Mouse (Mus musculus): ENCODE data around the gene Ppp1r14d. TPM values are rescaled to one million over a fixed set of nuclear protein-coding genes. Genes with fewer than 3 reads are reported as not detected.

Gene Ppp1r14d
- total and polyA plus RNA-seq, 2 experiments from 2014 or later, result not detected

DNA sequence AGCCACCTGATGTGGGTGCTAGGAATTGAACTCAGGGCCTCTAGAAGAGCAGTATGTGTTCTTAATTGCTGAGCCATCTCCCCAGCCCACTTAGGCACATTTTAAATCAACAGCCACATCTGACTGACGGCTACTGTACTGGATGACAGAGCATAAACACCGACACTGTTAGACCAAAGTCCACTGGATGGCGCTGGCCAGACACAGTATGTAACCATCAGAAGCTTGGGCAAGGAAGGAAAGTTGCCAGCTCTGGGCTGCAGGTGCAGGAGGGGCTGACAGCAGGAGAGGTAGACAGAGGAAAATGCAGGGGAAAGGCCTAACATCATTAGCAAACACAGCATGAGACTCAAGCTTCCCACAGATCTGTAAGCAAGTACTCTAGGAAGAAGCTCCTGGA lies 52.9 kb downstream of the Ppp1r14d start:
- Histone ChIP-seq H3K9me3 (replicated peaks; ENCODE audit: control insufficient read depth, low read length) (no peaks in the 10 kb centered on the region), H3K36me3 (replicated peaks; ENCODE audit: control insufficient read depth, insufficient read depth, low read length) (peaks cover 9% of the 10 kb centered on the region; the same call in 1 of the 2 replicates), H3K27ac (ENCODE audit: low read depth) (no peak overlapping the region), H3K4me1 (ENCODE audit: control insufficient read depth, insufficient read depth) (peaks cover 10% of the 10 kb centered on the region; the same call in 1 of the 2 replicates), H3K4me2 (ENCODE audit: low read depth, low read length) (no peak overlapping the region), H3K4me3 (ENCODE audit: low read depth, low read length) (no peak overlapping the region), H3K27me3 (ENCODE audit: control insufficient read depth, insufficient read depth, low read length) (no peaks in the 10 kb centered on the region), H3K9ac (replicated peaks; ENCODE audit: low read depth, low read length) (no peak overlapping the region)
- TF ChIP-seq EP300 (IDR thresholded peaks at IDR 0.05; ENCODE audit: low read depth) (no peak), CTCF (IDR thresholded peaks at IDR 0.05; ENCODE audit: low read depth) (no peak)
- ATAC-seq (ENCODE audit: insufficient read depth, low read depth) (no peak), DNase-seq (ENCODE audit: low spot score) (no peak)
- 67% methylated on average over 3 of the region's 3 CpGs for WGBS

DNA sequence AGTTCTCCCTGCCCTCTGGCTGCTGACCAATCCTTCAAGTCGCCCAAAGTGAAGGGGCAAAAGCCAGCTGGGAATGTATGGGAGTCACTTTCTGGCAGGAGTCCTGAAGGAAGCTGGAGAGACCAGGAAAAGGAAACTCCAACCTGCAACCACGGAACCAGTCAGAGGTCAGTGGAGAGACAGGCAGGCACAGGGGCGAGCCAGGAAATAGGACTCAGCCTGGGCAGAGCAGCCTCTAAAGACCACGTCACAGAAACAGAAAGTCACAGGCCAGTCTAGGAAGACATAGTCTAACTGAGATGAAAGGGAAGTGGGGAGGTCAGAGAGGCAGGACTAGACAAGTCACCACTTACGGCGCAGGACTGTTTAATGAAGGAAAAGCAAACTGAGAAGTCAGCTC lies 54.1 kb downstream of the Ppp1r14d start:
- Histone ChIP-seq H3K27me3 (ENCODE audit: control insufficient read depth, insufficient read depth, low read length) (no peaks in the 10 kb centered on the region), H3K4me2 (ENCODE audit: low read depth, low read length) (no peak overlapping the region), H3K9me3 (replicated peaks; ENCODE audit: control insufficient read depth, low read length) (no peaks in the 10 kb centered on the region), H3K27ac (ENCODE audit: low read depth) (no peak overlapping the region), H3K4me1 (ENCODE audit: control insufficient read depth, insufficient read depth) (peaks cover 10% of the 10 kb centered on the region; the same call in 1 of the 2 replicates), H3K9ac (replicated peaks; ENCODE audit: low read depth, low read length) (no peak overlapping the region), H3K36me3 (replicated peaks; ENCODE audit: control insufficient read depth, insufficient read depth, low read length) (peaks cover 6% of the 10 kb centered on the region; the same call in 1 of the 2 replicates), H3K4me3 (ENCODE audit: low read depth, low read length) (no peak overlapping the region)
- DNase-seq (ENCODE audit: low spot score) (no peak), ATAC-seq (ENCODE audit: insufficient read depth, low read depth) (no peak)
- TF ChIP-seq EP300 (IDR thresholded peaks at IDR 0.05; ENCODE audit: low read depth) (no peak), CTCF (IDR thresholded peaks at IDR 0.05; ENCODE audit: low read depth) (no peak)
- WGBS, result 53% methylated on average over 6 of the region's 6 CpGs

DNA sequence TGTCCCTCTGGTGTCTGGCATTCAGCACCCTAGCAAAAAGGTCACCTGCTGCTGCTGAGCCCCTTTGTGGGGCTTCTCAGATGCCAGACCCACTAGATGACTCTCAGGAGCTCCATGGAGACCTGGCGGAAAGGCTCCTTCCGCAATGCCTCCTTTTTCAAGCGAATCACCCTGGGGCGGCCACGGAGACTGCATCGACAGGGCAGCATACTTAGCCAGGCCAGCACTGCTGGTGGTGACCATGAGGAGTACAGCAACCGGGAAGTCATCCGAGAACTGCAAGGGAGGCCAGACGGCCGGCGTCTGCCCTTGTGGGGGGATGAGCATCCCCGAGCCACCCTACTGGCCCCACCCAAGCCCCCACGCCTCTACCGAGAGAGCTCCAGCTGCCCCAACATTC lies 54.8 kb downstream of the Ppp1r14d start:
- 64% methylated on average over 14 of the region's 14 CpGs for WGBS

DNA sequence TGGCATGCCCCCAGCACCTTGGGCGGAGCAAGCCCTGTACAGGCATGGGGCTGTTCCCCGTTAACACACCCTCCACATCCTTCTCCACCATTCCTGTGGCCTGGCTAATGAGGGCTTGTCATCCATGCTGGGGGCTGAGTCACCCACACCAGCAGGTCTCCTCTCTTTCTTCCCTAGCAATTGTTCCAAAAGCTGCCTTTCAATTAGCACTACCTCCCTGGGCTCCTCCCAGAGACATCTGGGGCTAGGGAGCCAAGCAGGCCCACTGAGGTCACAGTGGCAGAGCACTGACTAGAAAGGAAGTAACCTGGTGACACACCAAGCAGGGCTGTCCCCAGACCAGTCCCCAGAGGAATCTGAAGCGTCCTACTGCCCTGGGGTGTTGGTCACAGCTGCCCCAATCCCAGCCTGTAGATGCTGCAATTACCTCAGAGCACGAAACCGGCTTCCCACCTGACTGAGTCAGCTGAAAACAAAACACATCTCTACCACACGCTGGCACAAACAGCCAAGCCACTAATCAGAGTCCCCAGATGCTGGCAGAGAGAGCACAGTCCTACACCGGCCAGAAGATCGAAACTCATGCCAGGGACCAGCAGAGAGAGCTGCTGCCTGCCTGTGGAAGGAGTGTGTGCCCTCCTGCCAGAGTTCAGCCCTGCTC lies 55.6 kb downstream of the Ppp1r14d start, which contains the start of gene Gm14137:
Gene Gm14137, plus strand, starts transcription at position 519 of the 661 bp plus-strand sequence.
- no peak within 1 kb of the TSS for H3K9ac ChIP-seq (replicated peaks; ENCODE audit: low read depth, low read length)
- WGBS, result 56% methylated on average over 8 of the region's 8 CpGs
- H3K9me3 ChIP-seq (replicated peaks; ENCODE audit: control insufficient read depth, low read length), result no peaks in the 10 kb centered on the region
- no peak for ATAC-seq (ENCODE audit: insufficient read depth, low read depth)
- no peaks in the 10 kb centered on the region; the same call in 1 of the 2 replicates for H3K36me3 ChIP-seq (replicated peaks; ENCODE audit: control insufficient read depth, insufficient read depth, low read length)
- H3K4me1 ChIP-seq (ENCODE audit: control insufficient read depth, insufficient read depth), result peaks cover 10% of the 10 kb centered on the region; the same call in 1 of the 2 replicates
- H3K27me3 ChIP-seq (ENCODE audit: control insufficient read depth, insufficient read depth, low read length), result no peaks in the 10 kb centered on the region
- no peak within 1 kb of the TSS for H3K4me3 ChIP-seq (ENCODE audit: low read depth, low read length)
- TF ChIP-seq EP300 (IDR thresholded peaks at IDR 0.05; ENCODE audit: low read depth), result no peak
- no peak for DNase-seq (ENCODE audit: low spot score)
- H3K27ac ChIP-seq (ENCODE audit: low read depth), result no peak within 1 kb of the TSS
- no peak within 1 kb of the TSS for H3K4me2 ChIP-seq (ENCODE audit: low read depth, low read length)

More for the DNA sequence above, 54.8 kb downstream of the Ppp1r14d start:
- Histone ChIP-seq H3K4me1 (ENCODE audit: control insufficient read depth, insufficient read depth) (peaks cover 10% of the 10 kb centered on the region; the same call in 1 of the 2 replicates), H3K36me3 (replicated peaks; ENCODE audit: control insufficient read depth, insufficient read depth, low read length) (no peaks in the 10 kb centered on the region; the same call in 1 of the 2 replicates), H3K27me3 (ENCODE audit: control insufficient read depth, insufficient read depth, low read length) (no peaks in the 10 kb centered on the region), H3K27ac (ENCODE audit: low read depth) (no peak overlapping the region), H3K9me3 (replicated peaks; ENCODE audit: control insufficient read depth, low read length) (no peaks in the 10 kb centered on the region), H3K4me2 (ENCODE audit: low read depth, low read length) (no peak overlapping the region), H3K9ac (replicated peaks; ENCODE audit: low read depth, low read length) (no peak overlapping the region), H3K4me3 (ENCODE audit: low read depth, low read length) (no peak overlapping the region)
- DNase-seq (ENCODE audit: low spot score) (no peak), ATAC-seq (ENCODE audit: insufficient read depth, low read depth) (no peak)
- TF ChIP-seq CTCF (IDR thresholded peaks at IDR 0.05; ENCODE audit: low read depth) (no peak), EP300 (IDR thresholded peaks at IDR 0.05; ENCODE audit: low read depth) (no peak)

DNA sequence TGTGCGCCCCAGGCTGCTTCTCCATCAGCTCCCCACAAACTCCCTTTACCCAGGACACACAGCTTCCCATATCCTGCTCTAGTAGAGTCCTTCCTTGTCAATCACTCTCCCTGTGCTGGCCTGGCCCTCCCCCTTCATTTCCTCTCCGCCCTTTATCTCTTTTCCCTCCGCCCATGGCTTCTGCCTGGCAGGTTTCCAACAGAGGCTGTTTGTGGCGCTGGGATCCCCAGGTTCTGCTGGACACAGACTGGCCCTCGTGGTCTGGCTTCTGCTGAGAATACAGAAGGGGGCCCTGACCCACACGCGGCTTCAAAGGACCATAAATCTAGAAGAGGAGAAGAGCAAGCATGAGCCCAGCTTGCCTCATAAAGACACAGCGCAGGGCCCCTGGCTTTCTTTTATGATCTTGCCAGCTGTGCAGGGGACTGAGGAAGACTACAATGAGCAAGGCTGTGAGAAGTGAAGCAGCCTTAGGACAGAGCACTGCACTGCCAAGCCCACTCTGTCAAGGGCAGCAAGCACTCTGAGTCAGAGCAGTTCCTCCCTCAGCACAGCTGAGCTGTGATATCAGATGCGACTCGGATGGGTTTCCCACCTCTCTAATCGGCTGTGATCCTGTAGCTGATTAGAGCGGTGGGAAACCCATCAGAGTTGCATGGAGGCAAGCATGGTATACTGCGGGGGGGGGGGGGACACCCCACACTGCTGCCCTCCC lies 56.7 kb downstream of the Ppp1r14d start:
- DNase-seq (ENCODE audit: low spot score) (peak; percentile 79), ATAC-seq (ENCODE audit: insufficient read depth, low read depth) (peak; percentile 82)
- H3K4me1 ChIP-seq (ENCODE audit: control insufficient read depth, insufficient read depth), result peaks cover 11% of the 10 kb centered on the region; the same call in 1 of the 2 replicates
- TF ChIP-seq EP300 (IDR thresholded peaks at IDR 0.05; ENCODE audit: low read depth), result no peak
- no peak for TF ChIP-seq CTCF (IDR thresholded peaks at IDR 0.05; ENCODE audit: low read depth)
- no peak overlapping the region for H3K9ac ChIP-seq (replicated peaks; ENCODE audit: low read depth, low read length)
- H3K4me2 ChIP-seq (ENCODE audit: low read depth, low read length), result peak overlapping the region; percentile 39
- no peak overlapping the region for H3K27ac ChIP-seq (ENCODE audit: low read depth)
- 0 out of 2 replicates have a peak overlapping the region, but pooled peaks have one; percentile 3 for H3K4me3 ChIP-seq (ENCODE audit: low read depth, low read length)
- H3K9me3 ChIP-seq (replicated peaks; ENCODE audit: control insufficient read depth, low read length), result no peaks in the 10 kb centered on the region
- WGBS, result 12% methylated on average over 13 of the region's 13 CpGs
- no peaks in the 10 kb centered on the region for H3K27me3 ChIP-seq (ENCODE audit: control insufficient read depth, insufficient read depth, low read length)
- no peaks in the 10 kb centered on the region; the same call in 1 of the 2 replicates for H3K36me3 ChIP-seq (replicated peaks; ENCODE audit: control insufficient read depth, insufficient read depth, low read length)
